Comparison of ENCODE assay signal across 14 mouse cellular contexts in genomic region chr15:51725457-51725856, GRCm38 (mm10).
"Had no signal": no experiment of that assay in that cellular context is flagged by ENCODE, and none has a peak within 500 bp of the region (broad histone marks: within the 10 kb centered on the region; RNA-seq: fewer than 3 reads in every experiment).

No protein-coding gene starts in this region.

- H3K27me3 ChIP-seq: liver, embryonic 15.5 days; neural tube, embryonic 12.5 days; stomach, embryonic 15.5 days had no signal

- DNase-seq: kidney, adult 9 months; kidney, postnatal 25 days; lung, embryonic 14.5 days; lung, postnatal 10 days; lung, postnatal 4 days; midbrain, embryonic 14.5 days; retina, postnatal 1 day; right cerebral cortex, postnatal 4 days; thymus, postnatal 36 days had no signal

- H3K4me1 ChIP-seq: liver, embryonic 15.5 days; stomach, embryonic 15.5 days had no signal

- H3K4me3 ChIP-seq: left cerebral cortex, adult 2 months; liver, embryonic 15.5 days; midbrain, embryonic 10.5 days; neural tube, embryonic 12.5 days; stomach, embryonic 15.5 days had no signal

- H3K36me3 ChIP-seq: liver, embryonic 15.5 days; midbrain, embryonic 10.5 days; neural tube, embryonic 12.5 days; stomach, embryonic 15.5 days had no signal
